Comparison of ENCODE assay signal across 24 mouse cellular contexts in the genomic region with DNA sequence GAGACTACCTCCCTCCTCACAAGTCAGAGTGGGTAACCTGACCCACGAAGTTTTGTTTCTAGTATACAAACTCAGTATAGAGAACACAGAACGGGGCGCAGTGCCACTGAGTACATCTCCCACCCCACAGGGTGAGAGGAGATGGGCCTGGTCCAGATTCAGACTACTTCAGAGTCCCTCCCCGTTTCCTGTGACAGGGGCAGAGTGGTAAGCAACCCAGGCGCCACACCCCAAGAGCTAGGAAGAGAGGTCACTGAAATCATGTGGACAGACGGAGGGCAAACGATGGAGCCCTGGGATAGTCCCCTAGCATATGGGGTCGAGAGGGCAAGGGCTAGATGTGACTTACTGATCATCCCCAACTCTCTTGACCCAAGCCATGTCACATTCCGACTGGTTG. TPM values are rescaled to one million over a fixed set of nuclear protein-coding genes. Genes with fewer than 3 reads are reported as not detected.
DNase-seq lines count a peak whose midpoint lies in the region; ATAC-seq and TF ChIP-seq lines count a peak whose summit lies in the region.
"Had no signal": no experiment of that assay in that cellular context is flagged by ENCODE, and none has a peak within 500 bp of the region (broad histone marks: within the 10 kb centered on the region; RNA-seq: fewer than 3 reads in every experiment).

No protein-coding gene starts in this region.

- peaks cover 33% of the 10 kb centered on the region for H3K4me1 ChIP-seq in embryonic facial prominence, embryonic 13.5 days
- H3K4me1 ChIP-seq in embryonic facial prominence, embryonic 10.5 days: peaks cover 55% of the 10 kb centered on the region
- H3K4me1 ChIP-seq in intestine, postnatal 0 days (replicated peaks; ENCODE audit: control insufficient read depth, insufficient read depth, low read length): no peaks in the 10 kb centered on the region
- H3K4me1 ChIP-seq in intestine, embryonic 16.5 days (ENCODE audit: control insufficient read depth, insufficient read depth, low read length): peaks cover 21% of the 10 kb centered on the region
- H3K4me1 ChIP-seq in E14TG2a.4 (replicated peaks; ENCODE audit: low read depth, low read length): peaks cover 79% of the 10 kb centered on the region
- peaks cover 22% of the 10 kb centered on the region for H3K4me1 ChIP-seq in stomach, embryonic 15.5 days
- H3K4me1 ChIP-seq in liver, embryonic 12.5 days: peaks cover 50% of the 10 kb centered on the region

- no peak for DNase-seq in embryonic facial prominence, embryonic 10.5 days (ENCODE audit: low spot score)
- DNase-seq in right cerebral cortex, postnatal 36 days (ENCODE audit: low spot score in 2 of 2): no peak
- DNase-seq: gastrocnemius, postnatal 25 days; kidney, adult 11 months; layer of hippocampus, adult 9-11 months had no signal

- H3K27me3 ChIP-seq in embryonic facial prominence, embryonic 13.5 days: peaks cover 9% of the 10 kb centered on the region
- peaks cover 40% of the 10 kb centered on the region for H3K27me3 ChIP-seq in embryonic facial prominence, embryonic 10.5 days (replicated peaks; ENCODE audit: low read depth, poor library complexity, severe bottlenecking)
- H3K27me3 ChIP-seq in intestine, postnatal 0 days (replicated peaks; ENCODE audit: control insufficient read depth, insufficient read depth, low read length): peaks cover 34% of the 10 kb centered on the region; the same call in 1 of the 2 replicates
- H3K27me3 ChIP-seq in intestine, embryonic 16.5 days (replicated peaks; ENCODE audit: control insufficient read depth, insufficient read depth, low read length): peaks cover 4% of the 10 kb centered on the region; the same call in 1 of the 2 replicates
- peaks cover 59% of the 10 kb centered on the region for H3K27me3 ChIP-seq in E14TG2a.4 (ENCODE audit: insufficient read depth, low read length)
- no peaks in the 10 kb centered on the region for H3K27me3 ChIP-seq in stomach, embryonic 15.5 days (replicated peaks)
- peaks cover 50% of the 10 kb centered on the region for H3K27me3 ChIP-seq in liver, embryonic 12.5 days (replicated peaks)
- H3K27me3 ChIP-seq: midbrain, embryonic 15.5 days had no signal

- TF ChIP-seq CTCF in intestine, postnatal 0 days (IDR thresholded peaks at IDR 0.05; ENCODE audit: low read depth): no peak
- no peak for TF ChIP-seq CTCF in E14TG2a.4 (conservative IDR thresholded peaks at IDR 0.05; ENCODE audit: low read length)

- no peak overlapping the region for H3K4me2 ChIP-seq in embryonic facial prominence, embryonic 13.5 days
- H3K4me2 ChIP-seq in intestine, postnatal 0 days (replicated peaks; ENCODE audit: low read depth): 0 out of 2 replicates have a peak overlapping the region, but pooled peaks have one; percentile 30
- no peak overlapping the region for H3K4me2 ChIP-seq in intestine, embryonic 16.5 days (ENCODE audit: low read depth, low read length)
- H3K4me2 ChIP-seq in stomach, embryonic 15.5 days: 0 out of 2 replicates have a peak overlapping the region, but pooled peaks have one; percentile 27
- H3K4me2 ChIP-seq in liver, embryonic 12.5 days: no peak overlapping the region
- H3K4me2 ChIP-seq: forebrain, embryonic 13.5 days; midbrain, embryonic 15.5 days; neural tube, embryonic 12.5 days had no signal

- peak overlapping the region; percentile 1; the same call in 1 of the 2 replicates for H3K9ac ChIP-seq in embryonic facial prominence, embryonic 13.5 days
- H3K9ac ChIP-seq in intestine, postnatal 0 days (ENCODE audit: low read depth, low read length): no peak overlapping the region
- no peak overlapping the region for H3K9ac ChIP-seq in intestine, embryonic 16.5 days (ENCODE audit: low read depth, low read length)
- no peak overlapping the region for H3K9ac ChIP-seq in stomach, embryonic 15.5 days
- no peak overlapping the region for H3K9ac ChIP-seq in liver, embryonic 12.5 days
- H3K9ac ChIP-seq: forebrain, embryonic 13.5 days; midbrain, embryonic 15.5 days; neural tube, embryonic 12.5 days had no signal

- 73% methylated on average over 9 of the region's 9 CpGs for WGBS in embryonic facial prominence, embryonic 13.5 days
- WGBS in embryonic facial prominence, embryonic 10.5 days: 72% methylated on average over 9 of the region's 9 CpGs
- 52% methylated on average over 9 of the region's 9 CpGs for WGBS in intestine, postnatal 0 days
- WGBS in intestine, embryonic 16.5 days: 58% methylated on average over 9 of the region's 9 CpGs
- 52% methylated on average over 9 of the region's 9 CpGs for WGBS in stomach, embryonic 15.5 days
- WGBS in liver, embryonic 12.5 days (ENCODE audit: insufficient replicate concordance): 65% methylated on average over 9 of the region's 9 CpGs

- peaks cover 78% of the 10 kb centered on the region for H3K36me3 ChIP-seq in embryonic facial prominence, embryonic 13.5 days
- peaks cover 40% of the 10 kb centered on the region for H3K36me3 ChIP-seq in embryonic facial prominence, embryonic 10.5 days (replicated peaks)
- no peaks in the 10 kb centered on the region; the same call in 1 of the 2 replicates for H3K36me3 ChIP-seq in intestine, postnatal 0 days (ENCODE audit: control insufficient read depth, insufficient read depth)
- H3K36me3 ChIP-seq in intestine, embryonic 16.5 days (ENCODE audit: control insufficient read depth, insufficient read depth, low read length): no peaks in the 10 kb centered on the region; the same call in 1 of the 2 replicates
- H3K36me3 ChIP-seq in E14TG2a.4 (ENCODE audit: insufficient read depth, low read length): peaks cover 10% of the 10 kb centered on the region
- H3K36me3 ChIP-seq in stomach, embryonic 15.5 days: 0 out of 2 replicates have a peak, but pooled peaks cover 7% of the 10 kb centered on the region
- peaks cover 29% of the 10 kb centered on the region for H3K36me3 ChIP-seq in liver, embryonic 12.5 days
- H3K36me3 ChIP-seq: G1E had no signal

- H3K9me3 ChIP-seq in embryonic facial prominence, embryonic 13.5 days: no peaks in the 10 kb centered on the region
- no peaks in the 10 kb centered on the region for H3K9me3 ChIP-seq in embryonic facial prominence, embryonic 10.5 days
- no peaks in the 10 kb centered on the region for H3K9me3 ChIP-seq in intestine, postnatal 0 days (ENCODE audit: control insufficient read depth)
- H3K9me3 ChIP-seq in intestine, embryonic 16.5 days (ENCODE audit: control insufficient read depth, low read length): no peaks in the 10 kb centered on the region
- H3K9me3 ChIP-seq in E14TG2a.4 (ENCODE audit: low read length): no peaks in the 10 kb centered on the region
- no peaks in the 10 kb centered on the region for H3K9me3 ChIP-seq in stomach, embryonic 15.5 days
- H3K9me3 ChIP-seq in liver, embryonic 12.5 days (replicated peaks): no peaks in the 10 kb centered on the region
- H3K9me3 ChIP-seq: forebrain, embryonic 13.5 days; heart, embryonic 13.5 days; hindbrain, embryonic 10.5 days; midbrain, embryonic 10.5 days; midbrain, embryonic 15.5 days; neural tube, embryonic 12.5 days had no signal

- no peak overlapping the region for H3K27ac ChIP-seq in embryonic facial prominence, embryonic 13.5 days
- no peak overlapping the region for H3K27ac ChIP-seq in embryonic facial prominence, embryonic 10.5 days (replicated peaks)
- no peak overlapping the region for H3K27ac ChIP-seq in intestine, postnatal 0 days (ENCODE audit: low read depth, low read length)
- H3K27ac ChIP-seq in intestine, embryonic 16.5 days (ENCODE audit: low read length): no peak overlapping the region
- no peak overlapping the region for H3K27ac ChIP-seq in stomach, embryonic 15.5 days
- no peak overlapping the region for H3K27ac ChIP-seq in liver, embryonic 12.5 days
- H3K27ac ChIP-seq: forebrain, embryonic 13.5 days; heart, embryonic 13.5 days; hindbrain, embryonic 10.5 days; hindbrain, postnatal 0 days; midbrain, embryonic 10.5 days; midbrain, embryonic 15.5 days; neural tube, embryonic 12.5 days had no signal

- no peak for ATAC-seq in embryonic facial prominence, embryonic 13.5 days (ENCODE audit: insufficient number of reproducible peaks, insufficient read depth, low FRiP score, low TSS enrichment, low read depth)
- ATAC-seq in intestine, postnatal 0 days: no peak
- no peak for ATAC-seq in intestine, embryonic 16.5 days
- ATAC-seq in stomach, embryonic 15.5 days (ENCODE audit: insufficient read depth, low FRiP score, low read depth): no peak
- ATAC-seq in liver, embryonic 12.5 days: no peak
- ATAC-seq: forebrain, embryonic 13.5 days; hindbrain, postnatal 0 days; midbrain, embryonic 15.5 days; Patski had no signal

- no peak overlapping the region for H3K4me3 ChIP-seq in embryonic facial prominence, embryonic 13.5 days
- H3K4me3 ChIP-seq in embryonic facial prominence, embryonic 10.5 days: no peak overlapping the region
- H3K4me3 ChIP-seq in intestine, postnatal 0 days (ENCODE audit: low read depth, low read length): no peak overlapping the region
- H3K4me3 ChIP-seq in intestine, embryonic 16.5 days (ENCODE audit: low read length): no peak overlapping the region
- H3K4me3 ChIP-seq in E14TG2a.4 (replicated peaks; ENCODE audit: low read length): peak overlapping the region; percentile 57; the same call in 1 of the 2 replicates
- H3K4me3 ChIP-seq in stomach, embryonic 15.5 days (replicated peaks): no peak overlapping the region
- no peak overlapping the region for H3K4me3 ChIP-seq in liver, embryonic 12.5 days
- H3K4me3 ChIP-seq: forebrain, embryonic 13.5 days; midbrain, embryonic 10.5 days; midbrain, embryonic 15.5 days; neural tube, embryonic 12.5 days had no signal

RNA-seq across cellular contexts. Expression of a gene that starts 5.3 kb away (rescaled TPM):
- 7.8 and 8.5 TPM in 2 replicates for polyA plus RNA-seq in embryonic facial prominence, embryonic 13.5 days (2015; fragmentation: Nextera tagmentation; extraction: Ambion mirVana)
- polyA plus RNA-seq in embryonic facial prominence, embryonic 10.5 days (2016; fragmentation: Nextera tagmentation; extraction: Ambion mirVana): 4.7 and 5.1 TPM in 2 replicates
- 1.7 and 2.4 TPM in 2 replicates for polyA plus RNA-seq in intestine, postnatal 0 days (2015; fragmentation: Nextera tagmentation; extraction: Ambion mirVana)
- 2.0 TPM in 2 replicates for polyA plus RNA-seq in intestine, embryonic 16.5 days (2015; fragmentation: Nextera tagmentation; extraction: Ambion mirVana)
- 4.1 and 5.3 TPM in 2 replicates for polyA plus RNA-seq in stomach, embryonic 15.5 days (2015; fragmentation: Nextera tagmentation; extraction: Ambion mirVana)
- 3.6 and 4.0 TPM in 2 replicates for polyA plus RNA-seq in liver, embryonic 12.5 days (2016; fragmentation: Nextera tagmentation; extraction: Ambion mirVana)

RNA-seq across cellular contexts. Expression of a gene that starts 30.8 kb away (rescaled TPM):
- polyA plus RNA-seq in embryonic facial prominence, embryonic 13.5 days (2015; fragmentation: Nextera tagmentation; extraction: Ambion mirVana): 0.08 and 0.10 TPM in 2 replicates
- polyA plus RNA-seq in embryonic facial prominence, embryonic 10.5 days (2016; fragmentation: Nextera tagmentation; extraction: Ambion mirVana): 0.11 and 0.17 TPM in 2 replicates
- 0.09 and 0.13 TPM in 2 replicates for polyA plus RNA-seq in intestine, postnatal 0 days (2015; fragmentation: Nextera tagmentation; extraction: Ambion mirVana)
- polyA plus RNA-seq in intestine, embryonic 16.5 days (2015; fragmentation: Nextera tagmentation; extraction: Ambion mirVana): 0.17 and 0.27 TPM in 2 replicates
- 0.24 TPM in 1 of 2 replicates, not detected in the other for polyA plus RNA-seq in stomach, embryonic 15.5 days (2015; fragmentation: Nextera tagmentation; extraction: Ambion mirVana)
- not detected in 2 replicates for polyA plus RNA-seq in liver, embryonic 12.5 days (2016; fragmentation: Nextera tagmentation; extraction: Ambion mirVana)
- polyA plus RNA-seq: C2C12; G1E; heart, embryonic 13.5 days; kidney, embryonic 14.5 days; limb, embryonic 11.5 days; lung, embryonic 16.5 days; neural tube, embryonic 12.5 days; Patski had no signal

RNA-seq across cellular contexts. Expression of a gene that starts 41.7 kb away (rescaled TPM):
- 59.7 and 62.6 TPM in 2 replicates for polyA plus RNA-seq in embryonic facial prominence, embryonic 13.5 days (2015; fragmentation: Nextera tagmentation; extraction: Ambion mirVana)
- polyA plus RNA-seq in embryonic facial prominence, embryonic 10.5 days (2016; fragmentation: Nextera tagmentation; extraction: Ambion mirVana): 85.5 and 85.9 TPM in 2 replicates
- 17.5 and 18.1 TPM in 2 replicates for polyA plus RNA-seq in intestine, postnatal 0 days (2015; fragmentation: Nextera tagmentation; extraction: Ambion mirVana)
- 31.9 and 36.3 TPM in 2 replicates for polyA plus RNA-seq in intestine, embryonic 16.5 days (2015; fragmentation: Nextera tagmentation; extraction: Ambion mirVana)
- polyA plus RNA-seq in stomach, embryonic 15.5 days (2015; fragmentation: Nextera tagmentation; extraction: Ambion mirVana): 47.2 and 50.2 TPM in 2 replicates
- polyA plus RNA-seq in liver, embryonic 12.5 days (2016; fragmentation: Nextera tagmentation; extraction: Ambion mirVana): 38.5 and 39.3 TPM in 2 replicates

Comparison
In these comparisons a context has a peak if more than half of its experiments do, and no peak if none do; other contexts are left out.
1. H3K4me2 ChIP-seq: peak in intestine, postnatal 0 days (single experiment) and stomach, embryonic 15.5 days (single experiment); none in embryonic facial prominence, embryonic 13.5 days (single experiment), intestine, embryonic 16.5 days (single experiment) and liver, embryonic 12.5 days (single experiment).